Mouse (Mus musculus): Measurements from ENCODE around the gene Mmp2.
"Not testable (repeated sequence)": the region's sequence is repeated elsewhere in the genome, so short reads cannot be mapped to it uniquely, and the experiment has no call there.

The Mmp2 gene

DNA sequence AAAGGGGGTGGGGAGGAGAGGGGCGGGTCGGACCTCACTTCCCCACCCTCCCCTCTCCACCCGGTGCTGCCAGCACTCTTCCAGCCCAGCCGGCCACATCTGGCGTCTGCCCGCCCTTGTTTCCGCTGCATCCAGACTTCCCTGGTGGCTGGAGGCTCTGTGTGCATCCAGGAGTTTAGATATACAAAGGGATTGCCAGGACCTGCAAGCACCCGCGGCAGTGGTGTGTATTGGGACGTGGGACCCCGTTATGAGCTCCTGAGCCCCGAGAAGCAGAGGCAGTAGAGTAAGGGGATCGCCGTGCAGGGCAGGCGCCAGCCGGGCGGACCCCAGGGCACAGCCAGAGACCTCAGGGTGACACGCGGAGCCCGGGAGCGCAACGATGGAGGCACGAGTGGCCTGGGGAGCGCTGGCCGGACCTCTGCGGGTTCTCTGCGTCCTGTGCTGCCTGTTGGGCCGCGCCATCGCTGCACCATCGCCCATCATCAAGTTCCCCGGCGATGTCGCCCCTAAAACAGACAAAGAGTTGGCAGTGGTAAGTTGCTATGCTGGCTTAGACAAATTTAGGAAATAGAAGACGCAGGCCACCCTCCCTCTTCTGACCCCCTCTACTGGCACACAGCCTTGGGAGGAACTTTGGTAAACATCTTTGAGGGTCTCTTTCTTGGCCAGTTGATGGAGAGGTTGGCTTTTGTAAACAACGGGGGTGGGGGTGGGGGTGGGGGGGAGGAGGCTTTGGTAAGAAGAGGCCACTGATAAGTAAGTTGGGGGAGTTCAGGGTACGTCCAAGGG is at the start of gene Mmp2:
TSS of gene Mmp2 (plus strand) at position 49 of the 792 bp plus-strand sequence.
- DNase-seq = peak; percentile 48

DNA sequence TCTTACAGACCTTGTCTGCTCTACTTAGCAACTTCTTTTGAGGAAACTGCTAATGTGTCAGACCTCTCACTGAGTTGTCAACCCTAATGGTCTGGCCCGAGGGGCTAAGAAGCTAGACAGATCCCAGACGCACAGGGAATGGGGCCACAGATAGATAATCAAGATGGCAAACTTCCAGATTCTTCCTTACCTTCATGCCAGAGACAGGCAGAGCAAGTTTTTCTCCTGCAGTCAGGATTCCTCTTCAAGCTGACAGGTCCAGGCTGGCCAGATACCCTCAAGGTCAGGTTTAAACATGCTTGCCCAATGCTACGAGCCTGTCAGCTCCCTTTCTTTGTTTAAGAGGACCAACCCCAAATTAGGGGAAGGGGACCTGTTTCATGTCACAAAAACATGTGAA is 46.1 kb upstream of the Mmp2 start:
- no peak for DNase-seq

- no peak for DNase-seq
Measured at GRCm38 (mm10) chr8:92783906-92784610, 43.0 kb upstream of the Mmp2 start.

- DNase-seq = no peak
Measured at GRCm38 (mm10) chr8:92790835-92791234, 36.3 kb upstream of the Mmp2 start.

- DNase-seq = not testable (repeated sequence)
Measured at GRCm38 (mm10) chr8:92791999-92792398, 35.1 kb upstream of the Mmp2 start.

DNA sequence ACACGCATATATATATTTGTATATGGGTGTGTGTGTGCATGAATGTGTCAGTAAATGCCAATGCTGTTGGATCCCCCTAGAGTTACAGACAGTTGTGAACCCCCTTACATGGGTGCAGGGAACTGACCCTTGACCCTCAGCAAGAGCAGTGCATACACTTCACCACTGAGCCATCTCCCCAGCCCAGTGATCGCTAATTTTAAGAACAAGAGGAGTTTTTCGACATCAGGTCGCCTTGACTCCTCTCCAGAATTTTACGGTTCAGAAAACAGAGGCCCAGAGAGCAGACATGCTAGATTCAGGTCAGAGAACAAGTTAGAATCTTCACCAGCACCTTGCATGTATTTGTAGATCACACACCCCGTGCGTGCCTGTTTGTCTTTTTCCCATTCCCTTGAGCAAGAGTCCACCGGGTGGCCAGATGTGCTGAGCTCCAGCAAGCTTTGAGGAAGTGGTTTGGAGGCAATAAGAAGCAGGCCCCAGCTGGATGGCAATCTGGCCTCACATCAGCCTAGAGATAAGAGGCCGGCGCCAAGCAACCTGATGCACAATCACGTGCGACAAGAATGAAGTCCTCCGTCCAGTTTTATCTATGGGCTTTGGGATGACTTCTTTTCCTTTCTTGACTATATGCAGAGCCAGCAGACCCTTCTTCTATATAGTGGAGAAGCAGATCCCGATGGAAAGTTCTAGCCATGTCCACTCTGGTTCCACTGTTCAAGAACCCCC is 33.1 kb upstream of the Mmp2 start:
- no peak for DNase-seq

DNA sequence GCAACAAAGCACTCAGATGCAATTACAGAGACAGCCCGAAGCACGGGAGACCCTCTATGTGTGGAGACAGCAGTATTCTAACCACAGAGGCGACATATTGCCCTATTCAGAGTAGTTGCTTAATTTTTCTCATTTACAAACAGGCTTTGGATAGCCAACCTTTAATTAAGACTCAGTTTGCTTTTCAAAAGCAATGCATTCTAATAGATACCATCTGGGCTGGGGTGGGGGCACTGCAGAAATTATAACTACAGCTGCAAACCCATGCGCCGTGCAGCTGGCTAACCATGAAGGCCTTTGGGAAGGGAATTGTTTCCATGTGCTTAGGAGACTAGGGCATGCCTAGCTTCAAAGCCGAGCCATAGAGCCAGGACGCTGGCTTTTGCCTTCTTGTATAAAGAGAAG is 29.6 kb upstream of the Mmp2 start:
- DNase-seq = no peak

- no peak for DNase-seq
Measured at GRCm38 (mm10) chr8:92799406-92799805, 27.7 kb upstream of the Mmp2 start.

DNA sequence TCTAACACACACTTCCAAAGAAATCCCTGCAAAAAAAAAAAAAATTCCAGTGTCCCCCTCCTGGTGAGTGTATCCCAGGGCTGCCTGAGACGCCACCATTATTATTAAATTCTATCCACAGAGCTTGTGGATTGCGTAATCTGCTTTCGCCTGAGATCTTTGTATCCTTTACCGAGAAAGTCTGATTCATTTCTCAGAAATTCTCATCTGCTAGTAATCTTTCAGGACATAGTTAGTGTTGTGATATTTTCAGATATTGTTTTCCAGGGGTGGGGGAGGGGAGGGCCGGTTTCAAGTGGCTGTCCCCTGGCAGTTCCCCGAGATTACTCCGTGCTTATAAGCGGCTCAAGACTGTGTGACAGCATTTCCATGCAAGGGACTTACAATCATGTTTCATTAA is 25.9 kb upstream of the Mmp2 start:
- peak; percentile 27 for DNase-seq

- no peak for DNase-seq
Measured at GRCm38 (mm10) chr8:92802591-92802990, 24.5 kb upstream of the Mmp2 start.

GRCm38 (mm10) chr8:92812773-92813172 is 14.3 kb upstream of the Mmp2 start:
- no peak for DNase-seq

DNA sequence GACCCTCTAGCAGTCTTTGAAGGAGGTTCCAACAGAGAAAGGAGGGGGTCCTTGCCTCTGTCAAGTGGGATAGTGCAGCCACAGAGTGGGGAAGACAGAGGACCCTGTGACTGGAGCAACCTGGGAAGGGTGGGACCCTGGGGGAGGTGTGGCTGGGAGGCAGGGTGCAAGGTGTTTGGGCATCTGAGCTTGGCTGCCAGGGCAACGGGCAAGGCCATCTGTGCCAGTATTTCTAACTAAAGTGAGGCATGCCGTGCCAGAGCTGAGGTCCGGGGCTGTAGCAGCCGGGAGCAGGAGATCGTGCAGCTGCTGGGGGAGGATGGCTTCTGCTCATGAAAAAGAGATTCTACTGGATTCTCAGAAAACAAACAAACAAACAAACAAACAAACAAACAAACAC is 11.4 kb upstream of the Mmp2 start:
- no peak for DNase-seq

- peak; percentile 92 for DNase-seq
Measured at GRCm38 (mm10) chr8:92817928-92818818, 8.9 kb upstream of the Mmp2 start.

DNA sequence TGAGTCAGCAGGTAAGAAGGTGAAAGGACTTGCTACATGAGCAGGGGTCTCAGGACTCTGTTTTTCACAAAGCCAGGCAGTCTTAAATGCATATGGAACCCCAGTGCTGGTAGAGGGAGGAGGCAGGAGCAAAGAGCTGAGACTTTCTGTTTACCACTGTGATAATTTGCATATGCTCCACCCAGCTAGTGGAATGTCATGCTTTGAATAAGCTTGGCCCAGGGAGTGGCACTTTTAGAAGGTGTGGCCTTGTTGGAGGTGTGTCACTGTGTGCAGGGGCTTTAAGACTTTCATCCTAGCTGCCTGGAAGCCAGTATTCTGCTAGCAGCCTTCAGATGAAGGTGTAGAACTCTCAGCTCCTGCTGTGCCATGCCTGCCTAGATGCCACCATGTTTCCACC is 5.9 kb upstream of the Mmp2 start:
- no peak for DNase-seq

- no peak for DNase-seq
Measured at GRCm38 (mm10) chr8:92822386-92822785, 4.7 kb upstream of the Mmp2 start.

GRCm38 (mm10) chr8:92825991-92826390 is 1.1 kb upstream of the Mmp2 start:
- DNase-seq = no peak

DNA sequence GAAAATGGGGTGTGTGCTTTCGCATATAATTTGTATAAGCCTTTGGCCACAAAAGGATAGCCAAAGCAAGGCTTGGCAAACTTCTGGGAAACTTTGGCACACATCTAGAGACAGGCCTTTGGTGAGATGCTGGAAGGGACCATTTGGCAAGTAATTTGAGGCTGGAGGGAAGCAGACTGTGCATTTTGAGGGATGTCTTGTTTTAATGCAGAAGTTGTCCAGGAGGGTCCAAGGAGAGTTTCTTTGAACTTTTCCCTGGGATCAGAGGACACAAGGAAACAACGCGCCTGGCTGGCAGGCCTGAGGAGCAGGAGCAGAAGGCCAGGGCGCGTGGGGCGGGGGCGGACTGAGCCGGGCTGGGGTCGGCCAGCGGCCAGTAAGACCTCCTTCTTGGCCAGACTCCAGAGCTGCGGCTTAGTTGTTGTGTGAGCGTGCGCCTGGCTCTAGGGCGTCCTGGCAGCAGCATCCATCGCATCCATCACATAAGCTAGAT is 1.2 kb downstream of the Mmp2 start:
- DNase-seq = peak; percentile 41

GRCm38 (mm10) chr8:92834065-92834731 is 7.1 kb downstream of the Mmp2 start:
- DNase-seq = no peak

DNA sequence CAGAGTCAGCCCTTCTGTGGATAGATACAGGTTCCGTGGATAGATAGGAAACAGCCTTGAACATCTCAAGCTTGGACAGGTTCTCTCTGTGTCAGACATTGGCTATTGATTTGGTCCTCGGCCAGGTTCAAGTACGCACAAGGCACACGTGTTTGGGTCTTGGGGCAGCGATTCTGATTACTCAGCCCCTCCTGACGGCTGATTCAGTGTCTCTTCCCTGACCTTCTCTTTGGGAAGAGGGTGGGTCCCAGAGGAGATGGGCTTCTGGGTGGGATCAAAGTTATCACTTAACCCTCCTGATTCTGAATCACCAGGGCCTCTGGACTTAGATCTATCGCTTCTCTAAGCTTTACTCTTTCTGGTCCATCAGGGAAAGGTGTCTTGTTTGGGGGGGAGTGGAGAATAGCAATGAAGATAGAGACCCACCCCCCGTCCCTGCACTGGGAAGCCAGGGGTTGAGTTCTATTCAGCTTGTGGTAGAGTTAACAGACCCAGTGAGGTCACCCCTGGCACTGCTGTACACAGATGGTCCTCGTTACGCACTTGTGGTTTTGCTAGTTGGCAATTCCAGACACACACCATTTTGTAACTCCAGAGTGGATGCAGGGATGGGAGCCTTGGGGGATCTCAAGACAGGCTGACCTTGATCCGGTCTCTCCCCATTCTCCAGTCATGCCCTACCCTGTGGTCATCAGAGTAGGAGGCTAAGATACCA is 7.9 kb downstream of the Mmp2 start:
- DNase-seq = no peak

DNA sequence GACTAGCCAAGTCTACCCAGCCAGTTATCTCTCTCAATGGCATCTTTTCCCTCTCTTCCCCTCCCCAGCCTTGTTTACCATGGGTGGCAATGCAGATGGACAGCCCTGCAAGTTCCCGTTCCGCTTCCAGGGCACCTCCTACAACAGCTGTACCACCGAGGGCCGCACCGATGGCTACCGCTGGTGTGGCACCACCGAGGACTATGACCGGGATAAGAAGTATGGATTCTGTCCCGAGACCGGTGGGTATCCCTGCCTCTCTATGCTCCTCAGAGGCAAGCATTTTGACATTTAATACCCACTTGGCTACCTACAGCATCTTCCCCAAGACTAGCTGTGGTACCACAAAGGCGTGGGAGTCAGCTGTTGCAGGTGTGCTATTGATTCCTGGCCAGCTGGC is 8.8 kb downstream of the Mmp2 start:
- no peak for DNase-seq

GRCm38 (mm10) chr8:92838616-92839015 is 11.5 kb downstream of the Mmp2 start:
- no peak for DNase-seq

All from lung, postnatal 36 days (tissue).